ENCODE assay signal across 9 mouse cellular contexts in genomic region chr16:86644912-86645312, GRCm38 (mm10).
DNase-seq lines count a peak whose midpoint lies in the region; ATAC-seq lines count a peak whose summit lies in the region.
"Had no signal": no experiment of that assay in that cellular context is flagged by ENCODE, and none has a peak within 500 bp of the region (broad histone marks: within the 10 kb centered on the region; RNA-seq: fewer than 3 reads in every experiment).

No protein-coding gene starts in this region.

- no peaks in the 10 kb centered on the region for H3K9me3 ChIP-seq in neural tube, embryonic 14.5 days (ENCODE audit: control insufficient read depth, low read length)
- H3K9me3 ChIP-seq: megakaryocyte, embryonic 14.5 days had no signal

- H3K27me3 ChIP-seq in neural tube, embryonic 14.5 days (ENCODE audit: control insufficient read depth, insufficient read depth, low read length), result no peaks in the 10 kb centered on the region
- H3K27me3 ChIP-seq: megakaryocyte, embryonic 14.5 days had no signal

- H3K27ac ChIP-seq in neural tube, embryonic 14.5 days (ENCODE audit: low read depth, low read length), result no peak overlapping the region

- no peak overlapping the region for H3K4me3 ChIP-seq in neural tube, embryonic 14.5 days (ENCODE audit: low read depth, low read length)
- H3K4me3 ChIP-seq: megakaryocyte, embryonic 14.5 days had no signal

- DNase-seq in neural tube, embryonic 10.5 days (ENCODE audit: extremely low spot score, low spot score), result no peak
- peak; percentile 7 for DNase-seq in adrenal gland, postnatal 14 days
- DNase-seq in fibroblast of lung, adult 2 months (ENCODE audit: low read depth), result peak; percentile 91
- peak; percentile 81 for DNase-seq in hindlimb bud, embryonic 11.5 days (ENCODE audit: extremely low spot score, low read depth, low spot score)
- peak; percentile 13 to 68 for DNase-seq in left cerebral cortex, adult 9 months (ENCODE audit: low spot score in 2 of 2)
- DNase-seq in retina, postnatal 1 day, result peak; percentile 91
- DNase-seq in spleen, postnatal 14 days (ENCODE audit: low spot score in 2 of 2), result no peak

- H3K9ac ChIP-seq in neural tube, embryonic 14.5 days (replicated peaks; ENCODE audit: low read depth, low read length), result no peak overlapping the region

- H3K4me2 ChIP-seq in neural tube, embryonic 14.5 days (ENCODE audit: low read depth, low read length), result no peak overlapping the region

- no peaks in the 10 kb centered on the region for H3K4me1 ChIP-seq in neural tube, embryonic 14.5 days (ENCODE audit: control insufficient read depth, insufficient read depth, low read length)
- H3K4me1 ChIP-seq: megakaryocyte, embryonic 14.5 days had no signal

- 71% methylated on average over 2 of the region's 2 CpGs for WGBS in neural tube, embryonic 14.5 days

- no peaks in the 10 kb centered on the region for H3K36me3 ChIP-seq in neural tube, embryonic 14.5 days (ENCODE audit: control insufficient read depth, insufficient read depth, low read length)

- 0 out of 2 replicates have a peak, but pooled peaks have one; percentile 38 for ATAC-seq in neural tube, embryonic 14.5 days (ENCODE audit: low read depth)

Comparison
In these comparisons a context has a peak if more than half of its experiments do, and no peak if none do; other contexts are left out.
1. DNase-seq: peak in adrenal gland, postnatal 14 days (single experiment), fibroblast of lung, adult 2 months (single experiment), hindlimb bud, embryonic 11.5 days (single experiment), left cerebral cortex, adult 9 months (2 of 2) and retina, postnatal 1 day (single experiment); none in neural tube, embryonic 10.5 days (single experiment) and spleen, postnatal 14 days (0 of 2).